Mouse (Mus musculus) A20 (cell line): ENCODE data around the gene Trmt61a.
A peak's percentile ranks its signal among the peaks of the same experiment; 100 is the strongest.

Experiments used
- DNase-seq: peaks from one replicate; pipeline ENCODE4 v3.0.0-alpha.2; 2011; ENCODE audit warnings: low read depth, low spot score

The Trmt61a gene

DNA sequence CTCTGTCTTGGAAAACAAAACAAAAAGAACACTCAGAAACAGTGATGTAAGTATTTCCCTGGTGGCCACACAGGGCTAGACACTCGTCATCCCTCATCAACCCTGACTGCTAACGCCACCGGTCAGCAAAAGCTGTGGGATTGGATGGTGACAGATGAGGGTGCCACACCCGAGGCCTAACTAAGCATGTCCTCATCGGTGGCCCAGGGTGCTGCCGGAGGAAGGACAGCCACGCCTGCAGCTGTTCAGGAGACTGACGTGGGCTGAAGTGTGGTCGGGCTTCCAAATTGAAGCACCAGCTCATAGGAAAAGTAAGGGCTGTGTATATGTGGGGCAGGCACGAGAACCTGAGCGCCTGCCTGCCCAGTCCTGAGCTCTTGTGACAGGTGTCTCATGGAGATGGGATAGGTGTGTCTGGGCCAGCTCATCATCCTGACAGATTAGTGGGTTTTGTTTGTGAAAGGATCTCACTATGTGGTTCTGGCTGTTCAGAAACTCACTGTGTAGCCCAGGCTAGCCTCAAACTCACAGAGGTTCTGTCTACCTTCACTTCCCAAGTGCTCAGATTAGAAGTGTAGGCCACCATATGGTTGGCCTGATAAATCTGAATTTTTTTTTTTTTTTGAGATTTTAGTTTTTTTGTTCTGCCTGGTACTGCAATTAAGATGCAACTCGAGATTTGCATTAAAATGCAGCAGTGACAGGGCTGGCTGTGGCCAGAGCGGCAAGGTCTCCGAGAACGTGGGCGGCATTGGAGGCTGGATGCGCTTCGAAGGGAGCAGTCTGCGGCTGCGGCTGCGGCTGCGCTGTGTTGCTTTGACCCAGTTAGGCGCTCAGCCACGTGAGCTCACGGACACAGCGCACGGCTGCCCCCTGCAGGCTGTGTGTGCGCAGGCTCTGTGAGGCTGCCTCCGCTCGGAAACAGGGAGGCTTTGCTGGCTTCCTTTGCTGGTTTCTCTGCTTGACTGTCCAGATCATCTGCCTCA, 54.2 kb downstream of the Trmt61a start:
- DNase-seq = peak; percentile 81

DNA sequence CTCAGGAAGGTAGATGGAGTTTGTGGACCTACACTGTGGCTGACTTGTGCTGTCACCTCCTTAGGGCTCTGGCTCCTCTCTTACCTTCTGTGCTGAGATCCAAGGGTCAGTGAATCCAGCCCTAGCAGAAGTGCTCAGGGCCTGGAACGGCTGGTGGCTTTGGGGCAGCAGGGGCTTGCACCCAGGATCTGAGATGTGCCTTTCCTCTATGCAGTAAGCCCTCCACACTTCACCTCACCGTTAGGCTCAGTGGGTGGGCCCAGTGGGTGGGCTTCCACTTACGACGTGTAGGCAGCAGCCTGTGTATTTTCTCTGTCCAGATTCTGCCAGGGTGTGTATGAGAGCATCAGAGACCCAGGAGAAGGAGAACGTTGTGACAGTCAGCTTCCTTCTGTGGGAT, 55.0 kb downstream of the Trmt61a start:
- no peak for DNase-seq
